Mouse (Mus musculus) heart, postnatal 0 days (tissue): Measurements from ENCODE around the gene Mrps18a. TPM values are rescaled to one million over a fixed set of nuclear protein-coding genes. Genes with fewer than 3 reads are reported as not detected.

ENCODE experiments used
- ATAC-seq: fragments of 200-750 bp; cut with Nextera tagmentation; 2 replicates; pipeline ENCODE4 v1.8.0; 2017; ENCODE audit warnings: low read depth, moderate number of reproducible peaks, moderate library complexity; ENCODE audit not compliant: insufficient read depth
- DNase-seq: peaks from one replicate; pipeline ENCODE4 v3.0.0-alpha.2; 2016; ENCODE audit warnings: low spot score
- H3K27ac ChIP-seq: fragments of 300-500 bp; sonication (generic); 2 replicates; pipeline ENCODE4 v1.5.1; 2014; ENCODE audit warnings: low read depth, mild to moderate bottlenecking
- H3K27me3 ChIP-seq: fragments of 300-500 bp; sonication (generic); 2 replicates; pipeline ENCODE4 v1.6.1; 2014; ENCODE audit warnings: low read length, mixed read lengths; ENCODE audit not compliant: control insufficient read depth, insufficient read depth
- H3K36me3 ChIP-seq: fragments of 300-500 bp; sonication (generic); replicated peaks from 2 replicates; pipeline ENCODE4 v1.6.1; 2014; ENCODE audit warnings: low read length, mixed read lengths; ENCODE audit not compliant: control insufficient read depth, insufficient read depth
- H3K4me1 ChIP-seq: fragments of 300-500 bp; sonication (generic); 2 replicates; pipeline ENCODE4 v1.6.1; 2014; ENCODE audit warnings: antibody characterized with exemption; ENCODE audit not compliant: control insufficient read depth, insufficient read depth
- H3K4me2 ChIP-seq: fragments of 300-500 bp; sonication (generic); 2 replicates; pipeline ENCODE4 v1.6.1; 2014; ENCODE audit warnings: low read depth, mild to moderate bottlenecking, low read length, moderate library complexity
- H3K4me3 ChIP-seq: fragments of 300-500 bp; sonication (generic); 2 replicates; pipeline ENCODE4 v1.5.1; 2014; ENCODE audit warnings: low read depth, low read length
- H3K9ac ChIP-seq: fragments of 300-500 bp; sonication (generic); replicated peaks from 2 replicates; pipeline ENCODE4 v1.6.1; 2014; ENCODE audit warnings: low read depth, low read length, mixed read lengths
- H3K9me3 ChIP-seq: fragments of 300-500 bp; sonication (generic); replicated peaks from 2 replicates; pipeline ENCODE4 v1.6.1; 2016; ENCODE audit warnings: low read length; ENCODE audit not compliant: control insufficient read depth
- CTCF ChIP-seq: IDR thresholded peaks from 2 replicates; pipeline ENCODE4 v1.5.1; 2016; ENCODE audit warnings: antibody characterized with exemption, control low read depth, low read depth
- EP300 ChIP-seq: IDR thresholded peaks from 2 replicates; pipeline ENCODE4 v1.6.1; 2016; ENCODE audit warnings: antibody characterized with exemption, low read depth
- WGBS: fragments of 180-500 bp; shearing (Covaris S2); extraction: QIAGEN DNeasy Blood & Tissue Kit; methylation state at CpG from one replicate; pipeline ENCODE4 v1.1.7; 2014; 5-methylcytosine and 5-hydroxymethylcytosine counted together
- polyA plus RNA-seq: library from polyadenylated mRNA; unstranded; fragments of >200 nt; fragmentation: Nextera tagmentation; extraction: Ambion mirVana; gene quantifications from 2 replicates; pipeline ENCODE4 v1.2.1, GENCODE M21; 2015
- total RNA-seq: library from RNA; depleted of rRNA; stranded (reverse); fragments of >200 nt; gene quantifications from 2 replicates; pipeline ENCODE4 v1.2.3, GENCODE M21; 2014; ENCODE audit warnings: low replicate concordance

Mrps18a gene
- total and polyA plus RNA-seq, 2 experiments from 2014 or later: 76.6 to 174 TPM

DNA sequence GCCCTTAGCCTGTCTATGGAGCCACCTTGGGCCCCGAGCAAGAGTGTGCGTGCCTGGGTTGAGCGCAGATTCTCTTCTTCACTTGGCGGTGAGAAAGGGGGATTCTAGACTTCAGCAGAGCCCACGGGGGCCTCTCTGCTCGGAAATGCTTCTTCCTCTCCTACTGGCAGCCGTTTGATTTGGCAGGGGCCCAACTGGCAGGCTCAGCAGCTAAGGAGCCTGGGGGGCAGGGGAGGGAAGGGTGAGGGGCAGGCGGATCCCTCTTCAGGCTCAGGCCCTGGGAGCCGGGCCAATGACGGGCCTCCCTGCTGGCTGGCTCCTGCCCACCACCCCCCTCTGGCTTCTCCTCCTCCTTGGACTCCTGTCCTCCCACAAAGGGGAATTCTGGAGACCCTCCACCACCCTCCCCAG is 26.7 kb upstream of the Mrps18a start:
- peak overlapping the region; percentile 40 for H3K27ac ChIP-seq
- no peaks in the 10 kb centered on the region for H3K9me3 ChIP-seq
- ATAC-seq (peak; percentile 79), DNase-seq (peak; percentile 76)
- WGBS: 2% methylated on average over 10 of the region's 10 CpGs
- H3K4me2 ChIP-seq: peak overlapping the region; percentile 60
- peak overlapping the region; percentile 45 for H3K9ac ChIP-seq
- H3K4me1 ChIP-seq: peaks cover 13% of the 10 kb centered on the region
- no peaks in the 10 kb centered on the region for H3K36me3 ChIP-seq
- 0 out of 2 replicates have a peak, but pooled peaks have one; percentile 44 for TF ChIP-seq EP300
- TF ChIP-seq CTCF: 0 out of 2 replicates have a peak, but pooled peaks have one; percentile 6
- no peaks in the 10 kb centered on the region for H3K27me3 ChIP-seq
- H3K4me3 ChIP-seq: peak overlapping the region; percentile 24

DNA sequence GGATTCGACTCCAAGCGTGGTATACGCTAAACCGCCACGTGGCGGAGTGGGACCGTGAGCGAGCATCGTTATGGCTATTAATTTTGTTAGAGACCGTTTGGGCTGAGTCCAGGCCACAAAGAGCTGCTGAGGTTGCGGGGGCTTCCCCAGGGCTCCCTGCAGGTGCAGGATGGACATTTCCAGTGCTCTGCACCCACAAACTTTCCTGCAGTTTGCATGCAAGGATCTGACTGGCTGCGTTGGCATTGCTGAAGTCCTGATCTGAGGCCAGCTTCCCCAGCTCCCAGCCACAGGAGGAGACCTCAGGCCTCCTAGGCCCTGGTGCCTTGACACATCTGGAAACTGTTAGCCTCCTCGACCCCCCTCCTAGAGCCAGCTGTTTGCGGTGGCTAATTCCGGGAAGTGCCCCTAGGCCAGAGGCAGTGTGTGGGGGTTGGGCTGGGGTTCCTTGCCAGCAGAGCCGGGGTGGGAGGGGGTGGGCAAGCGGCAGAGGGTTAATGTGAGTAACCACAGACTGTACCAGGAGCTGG is 24.4 kb upstream of the Mrps18a start:
- peaks cover 13% of the 10 kb centered on the region for H3K4me1 ChIP-seq
- no peak overlapping the region for H3K27ac ChIP-seq
- H3K4me2 ChIP-seq: no peak overlapping the region

DNA sequence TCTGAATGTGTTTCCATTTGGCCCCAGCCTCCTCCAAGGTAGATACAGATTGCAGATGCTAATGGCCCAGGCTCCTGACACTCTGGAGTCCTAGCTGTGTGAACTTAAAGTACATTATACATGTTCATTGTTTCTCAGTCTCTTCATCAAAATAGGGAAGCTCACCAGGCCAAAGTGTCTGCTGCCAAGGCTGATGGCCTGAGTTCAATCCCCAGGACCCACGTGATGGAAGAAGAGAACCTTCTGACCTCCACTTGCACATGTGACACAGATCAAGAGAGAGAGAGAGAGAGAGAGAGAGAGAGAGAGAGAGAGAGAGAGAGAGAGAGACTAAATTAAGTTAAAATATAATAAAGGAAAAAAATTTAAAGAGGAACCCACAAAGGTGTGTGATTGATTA is 19.4 kb upstream of the Mrps18a start:
- Histone ChIP-seq H3K4me2 (no peak overlapping the region), H3K9me3 (no peaks in the 10 kb centered on the region), H3K36me3 (no peaks in the 10 kb centered on the region), H3K27me3 (peaks cover 6% of the 10 kb centered on the region; the same call in 1 of the 2 replicates), H3K4me1 (no peaks in the 10 kb centered on the region), H3K4me3 (no peak overlapping the region), H3K9ac (no peak overlapping the region), H3K27ac (no peak overlapping the region)
- 85% methylated on average over 1 of the region's 1 CpGs for WGBS
- no peak for ATAC-seq
- TF ChIP-seq CTCF (no peak), EP300 (no peak)
- no peak for DNase-seq

More for the DNA sequence above, 24.4 kb upstream of the Mrps18a start:
- H3K27me3 ChIP-seq: no peaks in the 10 kb centered on the region
- ATAC-seq (no peak), DNase-seq (no peak)
- no peaks in the 10 kb centered on the region for H3K9me3 ChIP-seq
- WGBS: 55% methylated on average over 17 of the region's 17 CpGs
- no peak overlapping the region for H3K9ac ChIP-seq
- no peak overlapping the region for H3K4me3 ChIP-seq
- TF ChIP-seq EP300: no peak
- TF ChIP-seq CTCF: no peak
- no peaks in the 10 kb centered on the region for H3K36me3 ChIP-seq

DNA sequence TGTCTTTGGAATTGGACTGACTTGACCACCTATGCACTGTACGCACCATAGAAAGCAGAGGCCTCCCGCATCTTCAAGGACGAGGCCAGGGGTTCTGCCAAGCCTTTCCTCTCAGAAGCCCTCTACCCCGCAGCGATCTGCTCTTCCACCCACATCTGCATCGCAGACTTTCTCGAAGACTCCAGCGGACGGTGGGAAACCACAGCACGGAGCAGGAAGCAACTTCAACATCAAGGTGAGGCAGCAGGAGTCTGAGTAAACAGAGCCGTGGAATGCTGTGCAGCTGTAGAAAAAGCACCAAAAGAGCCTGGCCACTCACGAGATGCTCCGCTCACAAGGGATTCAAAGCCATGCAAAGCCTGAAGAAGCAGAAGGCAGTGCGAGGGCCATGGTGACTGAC is 18.9 kb upstream of the Mrps18a start:
- Histone ChIP-seq H3K27me3 (peaks cover 6% of the 10 kb centered on the region; the same call in 1 of the 2 replicates), H3K4me2 (no peak overlapping the region), H3K27ac (no peak overlapping the region), H3K4me3 (no peak overlapping the region), H3K9ac (no peak overlapping the region), H3K4me1 (no peaks in the 10 kb centered on the region), H3K36me3 (no peaks in the 10 kb centered on the region), H3K9me3 (no peaks in the 10 kb centered on the region)
- DNase-seq (no peak), ATAC-seq (no peak)
- 81% methylated on average over 14 of the region's 14 CpGs for WGBS
- no peak for TF ChIP-seq EP300

DNA sequence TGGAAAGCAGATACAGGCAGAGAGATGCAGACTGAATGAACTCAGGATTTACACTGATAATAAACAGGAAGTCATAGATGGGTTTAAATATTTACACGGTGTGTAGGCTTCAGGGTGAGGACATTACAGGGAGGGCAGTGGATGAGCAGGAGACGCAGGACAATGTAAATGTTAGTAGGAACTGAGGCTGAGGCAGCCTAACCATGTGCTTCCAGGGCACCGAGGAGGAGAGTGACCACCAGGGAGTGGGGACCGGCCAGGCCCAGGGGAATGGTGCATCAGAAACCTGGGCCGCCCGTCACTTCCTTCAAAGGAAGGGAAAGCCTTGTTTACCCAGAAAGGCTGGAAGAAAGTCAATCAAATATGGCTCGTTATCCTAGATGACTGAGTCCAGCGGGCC is 12.3 kb upstream of the Mrps18a start:
- Histone ChIP-seq H3K4me1 (0 out of 2 replicates have a peak, but pooled peaks cover 5% of the 10 kb centered on the region), H3K9me3 (no peaks in the 10 kb centered on the region), H3K9ac (no peak overlapping the region), H3K27ac (no peak overlapping the region), H3K36me3 (no peaks in the 10 kb centered on the region), H3K27me3 (peaks cover 6% of the 10 kb centered on the region; the same call in 1 of the 2 replicates), H3K4me2 (no peak overlapping the region), H3K4me3 (no peak overlapping the region)
- ATAC-seq (no peak), DNase-seq (no peak)
- TF ChIP-seq EP300 (no peak), CTCF (no peak)
- WGBS: 49% methylated on average over 8 of the region's 8 CpGs

DNA sequence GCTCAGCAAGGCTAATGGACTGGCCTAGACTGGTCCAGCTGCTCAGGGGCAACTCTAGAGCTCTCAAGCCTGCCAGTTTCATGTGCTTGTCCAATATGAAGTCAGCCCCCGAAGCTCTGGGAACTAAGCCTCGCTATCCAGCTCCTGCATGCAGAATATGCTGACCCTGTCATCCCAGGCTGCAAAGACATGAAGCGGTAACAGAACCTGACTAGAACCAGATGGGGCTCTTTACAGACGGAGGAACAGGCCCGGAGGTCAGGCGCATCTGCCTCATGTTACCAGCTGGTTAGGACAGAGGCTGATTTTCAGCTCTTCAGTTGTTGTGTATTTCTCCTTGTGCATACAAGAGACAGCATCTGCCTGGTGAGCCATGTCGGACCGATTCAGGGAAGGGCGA is 8.9 kb upstream of the Mrps18a start:
- no peaks in the 10 kb centered on the region for H3K9me3 ChIP-seq
- no peaks in the 10 kb centered on the region for H3K36me3 ChIP-seq
- WGBS: 85% methylated on average over 9 of the region's 9 CpGs
- ATAC-seq: no peak
- no peak overlapping the region for H3K4me3 ChIP-seq
- TF ChIP-seq EP300: no peak
- no peak for TF ChIP-seq CTCF
- H3K4me2 ChIP-seq: no peak overlapping the region
- no peak overlapping the region for H3K9ac ChIP-seq
- DNase-seq: no peak
- H3K27me3 ChIP-seq: no peaks in the 10 kb centered on the region
- H3K4me1 ChIP-seq: 0 out of 2 replicates have a peak, but pooled peaks cover 5% of the 10 kb centered on the region
- no peak overlapping the region for H3K27ac ChIP-seq
